Comparison of ENCODE assay signal across 23 mouse cellular contexts in genomic region chr11:54491946-54492558, GRCm38 (mm10). TPM values are rescaled to one million over a fixed set of nuclear protein-coding genes. Genes with fewer than 3 reads are reported as not detected.
A peak's percentile ranks its signal among the peaks of the same experiment; 100 is the strongest.
DNase-seq lines count a peak whose midpoint lies in the region; ATAC-seq and TF ChIP-seq lines count a peak whose summit lies in the region.
"Had no signal": no experiment of that assay in that cellular context is flagged by ENCODE, and none has a peak within 500 bp of the region (broad histone marks: within the 10 kb centered on the region; RNA-seq: fewer than 3 reads in every experiment).

No protein-coding gene starts in this region.

- no peak for TF ChIP-seq CTCF in liver, postnatal 0 days (IDR thresholded peaks at IDR 0.05; ENCODE audit: low read depth)
- TF ChIP-seq CTCF in cerebellum, adult 2 months (IDR thresholded peaks at IDR 0.05; ENCODE audit: borderline replicate concordance, insufficient read depth, low read depth, low read length), result no peak

- 0 out of 2 replicates have a peak overlapping the region, but pooled peaks have one; percentile 12 for H3K27ac ChIP-seq in liver, postnatal 0 days (ENCODE audit: low read depth)
- H3K27ac ChIP-seq in liver, embryonic 12.5 days, result no peak overlapping the region
- no peak overlapping the region for H3K27ac ChIP-seq in forebrain, embryonic 16.5 days (ENCODE audit: low read length)
- H3K27ac ChIP-seq in cerebellum, adult 2 months (ENCODE audit: insufficient read depth, low read length), result no peak overlapping the region
- H3K27ac ChIP-seq: forebrain, embryonic 13.5 days; gastrocnemius, adult 2 months; heart, embryonic 10.5 days; hindbrain, embryonic 10.5 days; intestine, embryonic 15.5 days; limb, embryonic 13.5 days; liver, embryonic 13.5 days had no signal

- H3K9me3 ChIP-seq in liver, postnatal 0 days (ENCODE audit: low read length), result no peaks in the 10 kb centered on the region
- no peaks in the 10 kb centered on the region for H3K9me3 ChIP-seq in liver, embryonic 12.5 days (replicated peaks)
- H3K9me3 ChIP-seq in forebrain, embryonic 16.5 days (ENCODE audit: control insufficient read depth, low read length), result no peaks in the 10 kb centered on the region
- H3K9me3 ChIP-seq: forebrain, embryonic 13.5 days; heart, embryonic 10.5 days; hindbrain, embryonic 10.5 days; intestine, embryonic 15.5 days; limb, embryonic 13.5 days; liver, embryonic 13.5 days had no signal

- H3K9ac ChIP-seq in liver, postnatal 0 days (replicated peaks), result no peak overlapping the region
- H3K9ac ChIP-seq in liver, embryonic 12.5 days, result no peak overlapping the region
- no peak overlapping the region for H3K9ac ChIP-seq in forebrain, embryonic 16.5 days (replicated peaks; ENCODE audit: low read depth, low read length)
- H3K9ac ChIP-seq: forebrain, embryonic 13.5 days; intestine, embryonic 15.5 days; limb, embryonic 13.5 days; liver, embryonic 13.5 days; lung, embryonic 14.5 days had no signal

- WGBS in liver, postnatal 0 days (ENCODE audit: insufficient replicate concordance), result 93% methylated on average over 1 of the region's 1 CpGs
- 85% methylated on average over 1 of the region's 1 CpGs for WGBS in liver, embryonic 12.5 days (ENCODE audit: insufficient replicate concordance)
- 89% methylated on average over 1 of the region's 1 CpGs for WGBS in forebrain, embryonic 16.5 days
- 98% methylated on average over 1 of the region's 1 CpGs for WGBS in cerebellum, adult 2 months

- H3K36me3 ChIP-seq in liver, postnatal 0 days (replicated peaks; ENCODE audit: insufficient read depth, low read length), result peaks cover 18% of the 10 kb centered on the region; the same call in 1 of the 2 replicates
- peaks cover 22% of the 10 kb centered on the region for H3K36me3 ChIP-seq in liver, embryonic 12.5 days
- no peaks in the 10 kb centered on the region for H3K36me3 ChIP-seq in forebrain, embryonic 16.5 days (ENCODE audit: control insufficient read depth, insufficient read depth)
- H3K36me3 ChIP-seq: intestine, embryonic 15.5 days had no signal

- TF ChIP-seq EP300 in liver, postnatal 0 days (IDR thresholded peaks at IDR 0.05; ENCODE audit: low read depth), result no peak

- no peak overlapping the region for H3K4me3 ChIP-seq in liver, postnatal 0 days (ENCODE audit: low read depth, low read length)
- H3K4me3 ChIP-seq in liver, embryonic 12.5 days, result no peak overlapping the region
- H3K4me3 ChIP-seq in forebrain, embryonic 16.5 days (replicated peaks; ENCODE audit: low read length), result no peak overlapping the region
- no peak overlapping the region for H3K4me3 ChIP-seq in cerebellum, adult 2 months (replicated peaks; ENCODE audit: insufficient read depth, low read depth, low read length)
- H3K4me3 ChIP-seq: forebrain, embryonic 13.5 days; gastrocnemius, adult 2 months; heart, embryonic 10.5 days; hindbrain, embryonic 10.5 days; intestine, embryonic 15.5 days; limb, embryonic 13.5 days; liver, embryonic 13.5 days had no signal

- no peak for ATAC-seq in liver, postnatal 0 days
- ATAC-seq in liver, embryonic 12.5 days, result no peak
- ATAC-seq in granulocyte monocyte progenitor cell, adult 5-6 weeks (replicated peaks; ENCODE audit: poor library complexity, severe bottlenecking), result peak; percentile 82
- ATAC-seq in forebrain, embryonic 16.5 days, result no peak
- ATAC-seq: forebrain, embryonic 13.5 days; hindbrain, embryonic 16.5 days; intestine, embryonic 15.5 days; Patski had no signal

- no peak for DNase-seq in liver, postnatal 0 days
- peak; percentile 13 for DNase-seq in Muller cell, postnatal 12 days (ENCODE audit: inconsistent ontology term)
- no peak for DNase-seq in cerebellum, postnatal 14 days
- no peak for DNase-seq in cerebellum, adult 2 months
- DNase-seq in heart, postnatal 36 days, result no peak
- DNase-seq: B cell, adult 2 months; cerebellum, adult 8-10 months; gastrocnemius, adult 2 months; kidney, postnatal 25 days; liver, embryonic 13.5 days; lung, postnatal 4 days had no signal

- H3K4me2 ChIP-seq in liver, postnatal 0 days (ENCODE audit: low read depth, low read length), result no peak overlapping the region
- H3K4me2 ChIP-seq in liver, embryonic 12.5 days, result no peak overlapping the region
- H3K4me2 ChIP-seq in forebrain, embryonic 16.5 days (ENCODE audit: low read length), result no peak overlapping the region
- H3K4me2 ChIP-seq: forebrain, embryonic 13.5 days; intestine, embryonic 15.5 days; limb, embryonic 13.5 days; liver, embryonic 13.5 days; lung, embryonic 14.5 days; midbrain, embryonic 11.5 days had no signal

- no peaks in the 10 kb centered on the region for H3K27me3 ChIP-seq in liver, postnatal 0 days (ENCODE audit: insufficient read depth, low read length)
- no peaks in the 10 kb centered on the region for H3K27me3 ChIP-seq in liver, embryonic 12.5 days (replicated peaks)
- H3K27me3 ChIP-seq in forebrain, embryonic 16.5 days (replicated peaks; ENCODE audit: control insufficient read depth, insufficient read depth, low read length), result no peaks in the 10 kb centered on the region
- no peaks in the 10 kb centered on the region for H3K27me3 ChIP-seq in cerebellum, adult 2 months (ENCODE audit: control insufficient read depth, insufficient read depth, low read length)
- H3K27me3 ChIP-seq: forebrain, embryonic 13.5 days; intestine, embryonic 15.5 days; limb, embryonic 13.5 days; liver, embryonic 13.5 days; Patski had no signal

- no peaks in the 10 kb centered on the region for H3K4me1 ChIP-seq in liver, postnatal 0 days (ENCODE audit: insufficient read depth)
- H3K4me1 ChIP-seq in liver, embryonic 12.5 days, result no peaks in the 10 kb centered on the region
- no peaks in the 10 kb centered on the region for H3K4me1 ChIP-seq in forebrain, embryonic 16.5 days (replicated peaks; ENCODE audit: control insufficient read depth, insufficient read depth, low read length)
- no peaks in the 10 kb centered on the region for H3K4me1 ChIP-seq in cerebellum, adult 2 months (ENCODE audit: control insufficient read depth, insufficient read depth, low read length)
- H3K4me1 ChIP-seq: forebrain, embryonic 13.5 days; heart, embryonic 10.5 days; hindbrain, embryonic 10.5 days; intestine, embryonic 15.5 days; limb, embryonic 13.5 days; liver, embryonic 13.5 days had no signal

- TF ChIP-seq POLR2A in cerebellum, adult 2 months (IDR thresholded peaks at IDR 0.05; ENCODE audit: borderline replicate concordance, insufficient read depth, low read length), result no peak

- intact Hi-C loops in heart, postnatal 36 days (cut with DNase I), result no loop called here

RNA-seq across cellular contexts. Expression of gene Rapgef6, which starts 30.6 kb away (rescaled TPM):
- 10.6 and 14.7 TPM in 2 replicates for polyA plus RNA-seq in liver, postnatal 0 days (2015; fragmentation: Nextera tagmentation; extraction: Ambion mirVana)
- 27.1 and 27.9 TPM in 2 replicates for polyA plus RNA-seq in liver, embryonic 12.5 days (2016; fragmentation: Nextera tagmentation; extraction: Ambion mirVana)
- 34.8 and 48.0 TPM in 2 replicates for total RNA-seq in granulocyte monocyte progenitor cell, adult 5-6 weeks (2014; fragmentation: Nextera tagmentation)
- 47.3 and 58.0 TPM in 2 replicates for total RNA-seq in granulocyte monocyte progenitor cell, adult 5-6 weeks (2017)
- polyA plus RNA-seq in forebrain, embryonic 16.5 days (2015; fragmentation: Nextera tagmentation; extraction: Ambion mirVana), result 32.5 and 40.9 TPM in 2 replicates
- 24.2 and 25.1 TPM in 2 replicates for polyA plus RNA-seq in cerebellum, adult 2 months (2012; rRNA removed)
- 10 to 100 TPM; 17.5 to 18.4 TPM for total RNA-seq in heart, postnatal 36 days (2021)

RNA-seq across cellular contexts. Expression of gene Fnip1, which starts 54.1 kb away (rescaled TPM):
- polyA plus RNA-seq in liver, postnatal 0 days (2015; fragmentation: Nextera tagmentation; extraction: Ambion mirVana), result 5.0 and 5.2 TPM in 2 replicates
- 5.5 and 5.9 TPM in 2 replicates for polyA plus RNA-seq in liver, embryonic 12.5 days (2016; fragmentation: Nextera tagmentation; extraction: Ambion mirVana)
- 16.9 and 28.6 TPM in 2 replicates for total RNA-seq in granulocyte monocyte progenitor cell, adult 5-6 weeks (2014; fragmentation: Nextera tagmentation)
- total RNA-seq in granulocyte monocyte progenitor cell, adult 5-6 weeks (2017), result 28.8 and 32.2 TPM in 2 replicates
- 12.9 and 13.6 TPM in 2 replicates for polyA plus RNA-seq in forebrain, embryonic 16.5 days (2015; fragmentation: Nextera tagmentation; extraction: Ambion mirVana)
- polyA plus RNA-seq in cerebellum, adult 2 months (2012; rRNA removed), result 14.8 and 16.2 TPM in 2 replicates
- 10 to 100 TPM; 39.0 to 41.1 TPM for total RNA-seq in heart, postnatal 36 days (2021)
